Mouse (Mus musculus) T-cell, adult 2 months (primary cell): ENCODE results near the gene Emx1.
A peak's percentile ranks its signal among the peaks of the same experiment; 100 is the strongest.
"Not testable (repeated sequence)": the region's sequence is repeated elsewhere in the genome, so short reads cannot be mapped to it uniquely, and the experiment has no call there.

Source experiments
- DNase-seq: peaks from one replicate; pipeline ENCODE4 v3.0.0; 2022; ENCODE audit warnings: low spot score

Emx1 gene

DNA sequence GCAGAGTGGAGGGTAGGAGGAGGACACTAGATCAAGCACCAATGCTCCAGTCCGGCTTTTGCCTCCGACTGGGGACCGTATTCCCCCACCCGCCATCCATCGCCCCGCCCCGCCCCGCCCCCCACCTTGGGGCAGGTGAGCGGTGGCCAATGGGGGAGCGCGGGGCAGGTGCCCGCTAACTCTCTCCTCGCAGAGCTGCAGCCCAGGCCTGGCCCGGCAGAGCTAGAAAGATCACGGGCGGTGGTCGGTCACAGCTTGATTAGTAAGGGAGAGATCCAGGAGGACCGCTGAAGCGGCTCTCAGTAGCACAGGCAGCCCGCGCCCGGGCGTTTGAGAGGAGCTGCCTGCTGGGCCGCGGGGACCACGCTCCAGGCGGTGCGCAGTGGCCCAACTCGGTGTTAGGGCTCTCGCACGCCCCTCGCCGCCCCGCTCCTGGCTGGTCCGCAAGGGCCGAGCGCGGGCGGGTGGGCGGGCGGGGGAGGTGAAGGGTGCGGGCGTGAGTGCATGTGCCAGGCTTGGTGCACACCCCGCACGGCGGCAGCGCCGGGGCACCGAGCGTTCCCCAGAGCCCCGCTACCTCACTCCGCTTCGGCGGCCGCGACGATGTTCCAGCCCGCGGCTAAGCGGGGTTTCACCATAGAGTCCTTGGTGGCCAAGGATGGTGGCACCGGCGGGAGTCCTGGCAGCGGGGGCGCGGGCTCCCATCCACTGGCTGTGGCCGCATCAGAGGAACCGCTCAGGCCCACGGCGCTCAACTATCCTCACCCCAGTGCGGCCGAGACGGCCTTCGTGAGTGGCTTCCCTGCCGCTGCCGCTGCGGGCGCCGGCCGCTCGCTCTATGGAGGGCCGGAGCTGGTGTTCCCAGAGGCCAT, at the start of gene Emx1:
Emx1 (plus strand) TSS at position 99 of the 872 bp plus-strand sequence.
- DNase-seq: no peak

DNA sequence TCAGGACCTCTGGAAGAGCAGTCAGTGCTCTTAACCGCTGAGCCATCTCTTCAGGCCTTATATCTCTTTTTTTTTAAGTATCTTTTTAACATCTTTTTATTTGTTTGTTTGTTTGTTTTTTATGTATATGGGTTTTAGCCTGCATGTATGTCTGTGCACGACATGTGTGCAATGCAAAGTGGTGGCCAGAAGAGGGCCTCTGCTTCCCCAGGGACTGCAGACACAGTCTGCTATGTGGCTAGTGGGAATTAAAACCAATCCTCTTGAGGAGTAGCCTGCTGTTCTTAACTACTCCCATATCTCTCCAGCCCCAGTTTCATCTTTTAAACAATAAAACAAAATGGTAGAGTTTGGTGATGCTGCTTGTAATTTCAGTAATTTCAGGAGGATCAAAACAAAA, 47.7 kb upstream of the Emx1 start:
- no peak for DNase-seq

DNA sequence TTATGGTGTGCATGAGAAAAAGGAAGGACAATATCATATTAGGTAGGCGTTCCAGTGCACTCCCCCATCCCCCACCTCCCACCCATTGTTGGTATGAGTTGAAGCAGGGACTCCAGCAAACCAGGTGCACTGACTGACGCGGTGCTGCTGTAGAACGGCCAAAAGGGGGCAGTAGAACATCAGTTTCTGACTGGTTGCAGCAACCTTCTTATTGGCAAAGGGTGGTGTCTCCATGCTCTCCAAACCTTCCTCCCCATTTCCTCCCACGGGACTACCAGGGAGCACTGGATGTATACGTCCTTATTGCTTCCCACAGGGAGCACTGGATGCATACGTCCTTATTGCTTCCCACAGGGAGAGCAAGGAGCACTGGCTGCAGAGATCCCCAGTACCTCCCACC, 46.2 kb upstream of the Emx1 start:
- DNase-seq: peak; percentile 32

DNA sequence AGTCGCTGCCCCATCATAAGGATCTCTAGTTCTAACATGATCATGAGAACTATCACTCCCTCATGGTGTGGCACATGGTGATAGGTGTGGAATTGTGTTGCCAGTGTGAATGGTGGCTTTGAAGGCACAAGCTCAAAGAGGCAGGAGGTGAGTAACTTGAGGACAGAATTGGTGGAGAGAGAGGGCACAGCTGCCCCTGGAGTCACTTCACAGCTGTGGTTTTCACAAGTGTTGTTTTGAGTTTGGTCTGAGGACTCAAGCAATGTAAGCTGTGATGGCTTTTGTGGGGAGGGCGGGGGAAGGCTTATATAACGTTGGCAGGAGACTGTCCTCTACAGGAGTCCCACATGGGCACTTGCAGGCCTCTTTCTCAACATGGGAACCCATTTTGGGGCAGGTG, 42.8 kb upstream of the Emx1 start:
- no peak for DNase-seq

DNA sequence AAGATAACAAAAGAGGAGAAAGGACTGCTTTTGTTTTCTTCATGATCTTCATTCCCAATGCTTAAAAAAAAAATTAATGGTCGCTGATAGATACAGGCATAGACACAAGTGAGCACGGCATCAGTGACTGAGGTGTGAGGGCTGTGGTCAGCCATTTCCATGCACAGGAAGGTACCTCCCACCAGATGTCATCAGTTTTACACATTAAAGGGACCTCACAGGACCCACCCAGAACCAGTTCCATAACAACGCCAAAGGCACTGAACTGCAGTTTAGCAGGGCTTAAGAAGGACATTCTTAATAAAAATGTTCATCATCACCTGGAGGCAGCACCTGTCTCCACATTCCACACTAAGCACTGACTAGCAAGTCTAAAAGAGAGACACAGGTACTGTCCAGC, 39.6 kb upstream of the Emx1 start:
- DNase-seq: no peak

DNA sequence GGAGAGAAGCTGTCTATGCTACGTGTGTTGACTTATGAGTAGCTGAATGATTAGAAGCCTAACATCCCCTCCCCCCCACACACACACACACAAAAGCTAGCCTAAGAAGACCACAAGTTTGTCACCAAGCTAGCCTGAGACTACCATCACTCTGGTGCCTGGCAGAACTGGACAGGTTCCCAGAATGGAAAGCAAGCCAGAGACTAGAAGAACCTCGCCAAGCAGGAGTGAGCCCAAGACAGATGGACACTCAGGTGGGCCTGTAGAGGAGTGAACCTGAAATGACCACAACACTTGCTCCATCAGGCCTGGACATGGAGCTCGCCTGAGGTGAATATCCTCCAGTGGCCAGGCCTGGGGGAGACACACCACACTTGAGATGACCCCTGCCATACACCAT, 36.9 kb upstream of the Emx1 start:
- DNase-seq: no peak

DNA sequence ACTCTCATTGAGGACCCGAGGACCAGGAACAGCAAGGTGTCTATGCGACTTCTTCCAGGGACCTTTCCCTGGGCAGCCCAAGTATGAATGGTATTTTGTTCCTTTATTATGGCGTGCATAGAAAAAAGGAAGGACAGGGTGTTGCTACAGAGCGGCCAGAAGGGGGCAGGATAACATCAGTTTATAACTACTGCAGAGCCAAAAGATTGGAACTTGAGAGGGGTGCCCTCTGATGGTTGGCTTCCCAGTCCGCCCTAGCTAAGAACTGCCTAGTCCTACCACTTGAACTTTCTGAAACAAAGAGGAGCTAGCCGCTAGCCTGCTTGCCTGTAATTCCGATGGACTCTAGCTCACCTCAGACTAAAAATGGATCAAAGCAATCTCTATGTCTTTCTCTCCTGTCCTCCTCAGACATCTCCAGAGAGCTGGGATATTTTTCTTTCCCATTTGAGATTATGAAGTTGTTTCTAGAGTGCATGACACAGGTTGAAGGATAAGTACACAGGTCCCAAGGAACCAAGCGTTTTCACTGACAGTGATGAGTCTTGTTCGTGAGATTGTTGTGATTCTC, 33.2 kb upstream of the Emx1 start:
- DNase-seq: peak; percentile 55

DNA sequence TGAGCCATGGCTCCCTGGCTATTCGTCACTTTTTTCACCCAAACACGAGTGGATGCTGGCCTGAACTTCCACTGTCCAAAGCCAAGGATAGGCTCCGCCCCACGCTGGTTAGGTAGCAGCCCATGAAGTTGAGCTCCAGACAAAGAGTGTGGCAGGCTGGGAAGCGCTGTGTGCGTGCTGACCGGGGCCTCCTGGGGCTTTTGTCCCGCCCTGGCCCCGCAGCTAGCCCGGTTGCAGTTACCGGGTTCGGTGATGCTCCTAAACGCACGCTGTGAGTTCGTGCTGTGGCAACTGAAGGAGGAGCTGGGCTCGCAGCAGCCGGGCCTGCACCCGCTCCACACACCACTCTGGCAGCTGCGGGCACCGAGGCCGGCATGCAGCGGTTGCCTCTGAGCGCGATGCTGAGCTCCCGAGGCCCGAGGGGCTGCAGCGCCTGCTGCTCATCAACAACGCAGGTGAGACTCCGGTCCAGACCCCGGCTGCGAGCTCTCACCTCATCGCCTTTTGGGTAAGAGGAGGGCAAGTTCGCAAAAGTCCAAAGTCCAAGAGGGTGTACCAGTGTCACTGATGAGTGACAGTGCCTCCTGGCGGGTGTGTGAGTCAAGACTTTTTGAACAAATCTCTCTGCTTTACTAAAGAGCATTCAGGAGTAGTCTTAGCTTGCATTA, 32.2 kb upstream of the Emx1 start:
- DNase-seq: peak; percentile 30

DNA sequence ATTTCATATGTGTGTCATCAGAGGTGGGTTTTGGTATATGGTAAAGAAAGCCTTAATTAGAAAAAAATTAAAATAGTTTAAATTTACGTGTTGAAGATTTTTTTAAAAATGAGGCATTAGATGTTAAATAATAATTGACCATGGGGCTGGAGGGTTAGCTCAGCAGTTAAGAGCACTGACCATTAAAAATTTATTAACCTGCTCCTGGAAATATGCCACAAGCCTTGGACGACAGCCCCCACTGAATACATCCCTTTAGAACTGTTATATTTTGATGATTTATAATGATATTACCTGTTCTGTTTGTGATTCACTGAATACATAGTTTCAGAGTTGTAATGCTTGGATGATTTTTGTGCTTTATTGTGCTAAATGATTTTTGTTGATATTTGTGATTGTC, 30.7 kb upstream of the Emx1 start:
- not testable (repeated sequence) for DNase-seq

DNA sequence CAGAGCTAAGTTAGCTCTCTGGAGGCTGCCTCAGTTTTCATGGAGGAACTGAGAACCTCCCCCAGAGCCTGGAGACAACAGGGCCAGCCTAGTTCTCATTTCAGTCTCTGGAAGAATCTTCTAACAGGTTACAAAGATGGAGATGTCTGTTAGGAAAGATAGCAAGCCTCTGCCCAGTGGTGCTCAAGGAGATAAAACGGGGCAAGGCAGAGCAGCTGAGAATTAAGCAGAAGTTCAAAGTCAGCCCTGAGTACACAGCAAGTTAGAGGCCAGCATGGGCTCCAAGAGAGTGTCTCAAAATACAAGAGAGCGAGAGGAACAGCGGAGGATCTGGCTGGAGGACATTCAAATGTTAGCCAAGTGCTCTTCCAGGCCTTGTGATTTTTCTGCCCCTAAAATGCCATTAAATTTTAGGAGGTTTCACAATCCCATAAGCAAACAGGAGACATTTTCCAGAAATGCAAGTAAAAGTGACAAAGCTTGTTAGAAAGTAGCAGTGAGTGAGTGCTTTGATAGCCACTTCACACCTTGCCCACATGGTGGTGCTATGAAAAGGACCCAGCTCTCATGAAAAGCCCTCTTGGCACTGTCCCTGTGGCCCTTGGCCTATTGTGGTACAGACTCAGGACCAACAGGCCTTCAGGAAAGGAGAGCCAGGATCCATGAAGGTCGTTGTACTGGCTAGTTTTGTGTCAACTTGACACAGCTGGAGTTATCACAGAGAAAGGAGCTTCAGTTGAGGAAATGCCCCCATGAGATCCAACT, 29.0 kb upstream of the Emx1 start:
- DNase-seq: not testable (repeated sequence)

DNA sequence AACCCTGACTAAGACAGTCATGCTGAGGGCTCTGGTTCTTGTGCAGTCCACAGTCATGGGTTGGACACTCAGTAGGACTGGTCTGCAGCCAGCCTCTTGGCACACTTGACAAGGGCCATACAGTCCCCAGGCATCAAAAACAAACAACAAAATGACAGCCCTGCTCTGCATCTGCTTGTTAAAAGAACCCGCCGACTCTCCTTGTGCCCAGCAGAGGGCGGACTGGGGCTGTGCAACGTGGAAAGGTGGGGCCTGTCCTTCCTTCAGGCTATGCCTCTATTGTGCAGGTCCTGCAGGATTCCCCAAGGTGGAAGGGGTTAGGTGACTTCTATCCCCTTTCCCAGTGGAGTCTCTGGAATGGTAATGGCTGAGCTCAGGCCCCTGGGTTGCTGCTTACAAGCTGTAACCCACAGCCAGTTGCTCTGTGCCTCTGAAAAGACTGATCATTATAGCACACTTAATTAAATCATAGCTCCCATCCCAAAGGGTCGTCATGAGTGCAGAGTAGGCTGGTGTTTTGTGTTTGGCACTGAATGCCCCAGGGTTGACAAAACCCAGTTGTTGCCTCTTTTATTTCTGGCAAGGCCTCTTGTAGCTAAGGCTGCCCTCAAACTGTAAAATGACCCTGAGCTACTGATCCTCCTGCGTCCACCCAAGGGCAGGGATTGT, 28.0 kb upstream of the Emx1 start:
- peak; percentile 10 for DNase-seq

DNA sequence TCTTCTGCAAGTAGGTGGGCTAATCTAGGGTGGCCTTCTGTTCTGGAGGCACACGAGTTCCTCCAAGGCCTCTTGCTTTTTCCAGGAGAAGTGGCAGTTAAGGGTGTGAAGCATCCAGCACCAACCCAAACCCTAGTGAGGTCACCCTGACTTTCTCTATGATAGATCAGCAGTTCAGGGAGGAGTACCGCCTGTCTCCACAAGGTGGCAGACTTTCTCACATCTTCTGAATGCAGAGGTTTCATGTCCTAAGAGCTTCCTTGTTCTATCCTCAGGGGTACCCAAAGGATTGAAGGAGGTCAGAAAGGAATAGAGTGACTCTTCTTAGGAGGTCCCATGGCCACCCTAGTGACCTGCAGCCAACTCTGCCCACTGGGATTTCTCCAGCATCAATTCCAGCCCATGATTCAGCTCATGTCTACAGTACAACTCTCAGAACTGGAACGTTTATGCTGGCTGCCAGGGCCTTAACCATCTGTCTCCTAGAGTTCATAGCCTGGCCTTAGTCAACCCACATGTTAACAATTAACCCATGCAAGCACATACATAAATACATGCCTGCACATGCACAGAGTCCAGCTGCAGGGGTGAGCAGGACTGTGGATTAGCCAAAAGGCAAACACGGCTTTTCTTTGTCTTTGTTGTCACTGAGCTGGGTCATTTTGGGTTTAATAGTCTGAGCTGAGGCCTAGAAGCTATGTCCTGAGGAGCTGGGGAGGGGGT, 26.9 kb upstream of the Emx1 start:
- DNase-seq: peak; percentile 42

DNA sequence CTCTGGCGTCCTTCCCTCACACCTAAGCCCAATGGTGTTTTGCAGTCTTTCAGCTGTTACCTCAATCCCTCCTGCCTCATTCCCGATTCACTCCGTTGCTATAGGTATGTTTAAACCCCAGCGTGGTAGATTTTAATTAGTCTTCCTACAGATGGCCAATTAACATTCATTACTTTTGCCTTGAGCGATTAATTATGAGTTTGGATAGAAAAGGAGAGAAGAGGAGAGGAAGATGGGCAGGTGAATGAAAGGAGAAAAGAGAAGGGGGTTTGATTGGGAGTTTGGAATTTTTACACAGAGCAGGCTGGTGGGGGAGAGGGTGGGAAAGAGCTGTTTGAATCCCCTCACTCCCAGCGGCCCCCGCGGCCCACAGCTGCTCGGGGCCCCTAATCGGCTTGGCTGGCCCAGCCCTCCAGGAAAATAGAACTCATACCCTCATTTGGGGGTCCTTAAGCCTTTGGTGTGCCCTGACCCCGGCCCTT, 21.8 kb upstream of the Emx1 start:
- DNase-seq: no peak

DNA sequence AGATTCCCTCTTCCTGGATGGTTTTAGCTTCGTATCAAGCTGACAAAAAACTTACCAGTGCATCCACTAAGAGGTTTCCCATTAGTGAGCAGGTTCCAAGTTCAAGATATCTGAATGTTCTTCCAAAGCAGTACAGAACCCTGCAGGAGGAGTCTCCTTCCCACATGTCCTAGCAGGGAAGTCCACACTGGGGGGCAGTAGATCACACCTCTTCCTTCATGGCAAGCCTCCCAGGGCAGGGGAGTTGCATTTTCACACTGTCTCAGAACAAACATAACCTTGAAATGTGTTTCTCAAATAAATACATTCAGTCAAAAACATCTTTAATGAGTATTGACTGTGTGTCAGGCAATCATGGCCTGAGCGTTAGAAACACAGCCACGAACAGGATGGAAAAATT, 7.7 kb upstream of the Emx1 start:
- DNase-seq: no peak

DNA sequence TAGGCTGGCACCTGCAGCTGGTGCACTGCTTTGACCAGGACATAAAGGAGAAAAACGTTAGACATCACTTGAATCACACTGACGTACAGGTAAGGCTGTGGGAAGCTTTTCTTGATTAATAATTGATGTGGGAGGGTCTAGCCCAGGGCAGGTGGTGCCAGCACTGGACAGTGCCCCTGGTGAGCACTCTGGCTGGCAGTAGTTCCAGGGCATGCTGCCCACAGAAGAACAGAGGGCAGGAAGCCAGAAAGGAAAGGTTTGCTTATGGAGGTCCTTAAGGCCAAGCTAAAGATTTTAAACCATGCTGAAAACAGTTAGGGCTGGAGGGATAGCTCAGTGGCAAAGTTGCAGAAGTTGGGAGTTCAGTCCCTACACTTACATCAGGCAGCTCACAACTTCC, 7.2 kb upstream of the Emx1 start:
- DNase-seq: no peak

DNA sequence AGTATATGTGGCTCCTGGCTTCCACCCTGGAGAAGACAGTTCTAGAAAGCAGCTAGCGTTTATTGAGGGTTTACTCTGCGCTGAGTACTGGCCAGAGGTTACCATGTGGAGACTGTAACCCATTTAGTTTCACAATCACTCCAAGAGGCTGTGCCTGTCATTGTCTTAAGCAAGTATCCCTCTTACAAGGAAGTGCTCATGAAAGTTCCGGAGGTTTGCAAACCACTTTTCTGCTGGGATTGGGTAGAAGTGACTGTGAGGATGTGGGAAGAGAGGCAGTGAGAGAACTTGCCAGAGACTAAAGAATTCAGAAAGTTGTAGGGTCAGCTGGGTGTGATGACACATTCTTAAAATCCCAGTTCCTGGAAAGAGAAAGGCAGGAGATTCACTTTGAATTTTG, 3.3 kb upstream of the Emx1 start:
- DNase-seq: no peak

DNA sequence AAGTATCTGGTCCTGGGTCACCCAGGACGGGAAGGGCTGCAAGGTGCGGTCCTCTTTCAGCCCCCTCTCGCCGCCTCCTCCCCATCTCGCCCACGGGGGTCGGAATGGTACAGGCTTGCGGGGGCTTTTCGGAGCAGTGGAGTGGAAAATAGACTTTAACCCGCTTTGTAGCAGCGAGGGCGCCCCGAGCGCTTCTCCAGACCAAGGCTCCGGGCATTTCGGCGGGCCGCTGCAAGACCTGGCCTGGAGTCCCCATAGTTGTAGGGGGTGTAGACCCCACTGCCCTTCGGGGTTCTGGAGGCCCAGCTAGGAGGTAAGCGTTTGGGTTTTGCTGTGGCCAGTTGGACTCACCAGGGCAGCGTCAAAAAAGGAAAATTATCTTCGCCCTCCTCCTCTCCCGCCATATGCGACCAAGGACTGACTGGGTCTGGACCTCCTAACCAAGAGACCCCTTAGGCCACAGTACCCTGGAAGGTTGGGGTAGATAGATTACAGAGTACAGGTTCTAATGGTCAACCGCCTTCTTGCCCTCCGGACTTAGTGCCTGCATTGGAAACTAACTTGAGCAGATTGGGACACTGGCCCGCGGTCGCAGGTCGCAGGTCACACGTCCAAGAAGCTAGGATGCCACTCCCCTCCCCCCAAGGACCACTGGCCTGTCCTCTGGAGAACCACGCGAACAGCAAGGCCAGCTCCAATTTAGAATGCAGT, 1.1 kb upstream of the Emx1 start:
- no peak for DNase-seq

DNA sequence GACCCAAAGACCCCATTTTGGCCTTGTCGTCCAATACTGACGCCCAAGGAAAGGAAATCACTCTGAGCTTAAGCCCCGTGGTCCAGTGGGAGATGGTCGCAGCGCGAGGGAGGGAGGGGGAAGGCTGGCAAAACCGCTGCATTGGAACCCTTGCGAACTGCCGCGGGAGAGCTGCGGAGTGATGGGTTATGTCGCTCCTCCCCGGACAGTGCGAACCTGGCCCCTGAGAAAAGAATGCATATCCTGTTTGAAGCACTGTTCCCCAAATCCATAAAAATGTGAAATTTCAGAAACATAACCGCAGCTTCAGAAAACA, 536 bp upstream of the Emx1 start:
- DNase-seq: no peak

DNA sequence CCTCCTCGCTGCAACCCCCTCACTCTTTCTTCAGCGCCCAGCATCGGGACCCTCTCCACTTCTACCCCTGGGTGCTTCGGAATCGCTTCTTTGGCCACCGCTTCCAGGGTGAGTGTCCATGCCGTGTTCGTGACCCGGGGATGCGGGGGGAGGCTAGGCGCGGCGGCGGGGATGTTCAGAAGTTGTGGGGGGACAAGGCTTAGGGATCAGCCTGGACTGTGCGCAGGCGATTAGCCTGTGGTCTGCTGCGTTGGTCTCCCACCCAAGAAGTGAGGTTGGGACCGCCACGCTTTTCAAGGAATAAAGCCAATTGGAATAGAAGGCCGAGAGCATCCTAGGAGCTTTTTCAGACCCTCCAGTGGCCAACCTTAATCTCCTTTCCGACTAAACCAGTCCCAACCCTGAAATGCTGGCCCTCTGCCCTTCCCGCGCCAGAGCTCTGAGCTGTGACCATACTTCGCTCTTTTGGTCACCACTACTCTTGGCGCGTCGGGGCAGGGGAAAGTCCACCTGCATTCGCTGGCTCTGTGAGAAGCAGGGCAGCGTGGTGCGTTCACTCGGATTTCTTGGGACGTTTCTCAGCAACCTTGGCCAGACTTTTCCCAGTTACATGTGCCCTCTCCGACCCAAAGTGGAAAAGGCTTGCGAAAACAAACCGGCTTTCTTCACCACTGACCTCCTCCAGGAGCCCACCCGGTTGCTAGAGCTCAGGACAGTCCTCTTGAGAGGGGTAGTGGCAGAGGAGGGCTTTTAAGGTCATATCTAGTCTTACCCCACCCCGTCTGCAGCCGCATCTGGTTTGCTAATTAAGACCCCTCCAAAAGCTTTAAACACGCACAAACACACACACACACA, 1.2 kb downstream of the Emx1 start:
- DNase-seq: no peak

DNA sequence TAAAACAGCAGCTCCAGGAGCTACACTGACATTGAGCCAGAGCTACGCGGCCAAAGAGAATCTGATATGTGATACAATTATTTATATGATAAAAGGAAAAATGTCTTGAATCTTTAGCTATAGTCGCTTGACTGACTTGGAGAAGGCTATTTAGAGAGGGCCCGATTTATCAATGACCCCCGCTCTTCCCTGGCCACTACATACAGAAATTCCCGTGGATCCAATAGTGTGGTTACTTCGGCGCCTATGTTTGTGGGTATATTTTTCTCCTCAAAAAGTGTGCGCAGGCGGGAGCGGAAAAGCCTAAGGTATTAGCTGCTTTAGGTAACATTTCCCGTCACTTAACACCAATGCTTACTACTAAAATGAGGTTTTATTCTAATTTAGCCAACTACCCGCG, 2.1 kb downstream of the Emx1 start:
- DNase-seq: no peak
